Mouse (Mus musculus) brain, adult 2 months (tissue): ENCODE results near the gene Zcchc8.

ENCODE experiments used
- DNase-seq: peaks from one replicate; pipeline ENCODE4 v3.0.0; 2011; ENCODE audit warnings: low read depth, low spot score

The Zcchc8 gene

DNA sequence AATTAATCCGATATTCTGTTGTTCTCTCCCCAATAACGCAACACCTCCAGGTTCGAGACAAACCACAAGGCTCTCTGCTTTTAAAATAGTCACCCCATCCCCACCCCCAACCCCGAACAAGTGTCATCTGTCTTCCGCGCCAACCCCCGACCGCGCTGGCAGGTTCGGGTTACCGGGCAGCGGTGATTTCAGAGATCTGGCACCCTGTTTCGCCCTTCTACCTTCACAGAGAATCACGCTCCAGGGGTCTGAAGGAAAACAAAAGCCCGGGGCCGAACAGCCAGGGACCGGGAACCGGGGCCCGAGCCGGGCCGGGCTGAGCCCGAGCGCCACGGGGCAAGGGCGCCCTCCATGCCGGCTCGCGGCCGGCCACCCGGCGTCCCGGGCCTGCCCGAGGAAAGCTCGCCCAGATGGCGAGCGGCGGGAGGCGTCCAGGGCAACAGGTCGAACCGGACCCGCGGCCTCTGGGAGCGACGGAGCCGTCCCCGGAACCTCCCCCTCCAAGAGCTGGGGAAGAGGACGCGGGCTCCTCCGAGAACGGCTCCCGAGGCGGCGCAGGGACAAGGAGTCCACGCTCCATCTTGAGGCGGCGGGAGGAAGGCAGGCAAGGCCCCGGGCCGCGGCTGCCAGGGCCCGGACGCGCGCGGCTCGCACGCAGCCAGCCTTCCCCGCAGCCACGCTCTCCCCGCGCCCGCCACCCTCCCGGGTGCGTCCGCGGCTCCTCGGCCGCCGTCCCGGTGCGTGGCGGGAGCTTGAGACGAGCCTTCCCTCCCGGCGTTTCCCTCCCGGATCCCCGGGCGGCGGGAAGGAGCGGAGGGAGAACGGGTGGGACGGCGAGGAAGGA is 37.3 kb downstream of the Zcchc8 start:
- peak; percentile 75 for DNase-seq

DNA sequence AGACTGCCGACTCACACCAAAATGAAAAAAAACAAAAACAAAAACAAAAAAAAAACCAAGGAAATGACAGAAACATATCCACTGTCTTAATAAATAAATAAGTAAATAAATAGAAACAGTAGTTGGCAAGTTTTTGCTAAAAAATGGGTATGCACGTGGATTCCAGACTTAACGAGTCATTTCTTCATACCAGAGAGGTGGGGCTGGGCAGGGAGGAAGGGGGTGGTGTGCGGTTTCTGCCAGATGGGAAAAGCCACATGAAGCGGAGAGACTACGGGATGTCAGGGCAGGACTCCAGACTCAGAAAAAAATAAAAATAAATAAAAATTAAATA is 37.9 kb downstream of the Zcchc8 start:
- peak; percentile 86 for DNase-seq

DNA sequence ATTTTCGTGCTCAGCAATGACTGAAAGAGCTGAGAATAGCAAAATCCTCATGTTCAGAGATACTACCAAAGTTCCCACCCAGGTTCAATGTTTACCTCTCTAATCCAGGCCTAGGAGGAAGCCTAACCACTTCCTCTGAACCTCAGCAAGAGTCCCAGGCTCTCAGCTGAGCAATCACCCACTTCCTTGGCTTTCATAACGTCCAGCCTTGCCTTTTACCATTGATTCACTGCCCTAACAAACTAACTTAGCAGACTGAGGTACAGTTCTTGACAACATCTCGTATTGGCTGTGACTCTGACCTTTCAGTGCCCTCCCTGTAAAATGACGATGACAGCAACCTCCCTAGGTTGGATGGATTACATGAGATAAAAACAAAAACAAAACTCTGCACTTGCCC is 38.5 kb downstream of the Zcchc8 start:
- DNase-seq, result no peak

GRCm38 (mm10) chr5:123679546-123680263 is 41.2 kb downstream of the Zcchc8 start:
- peak; percentile 93 for DNase-seq

DNA sequence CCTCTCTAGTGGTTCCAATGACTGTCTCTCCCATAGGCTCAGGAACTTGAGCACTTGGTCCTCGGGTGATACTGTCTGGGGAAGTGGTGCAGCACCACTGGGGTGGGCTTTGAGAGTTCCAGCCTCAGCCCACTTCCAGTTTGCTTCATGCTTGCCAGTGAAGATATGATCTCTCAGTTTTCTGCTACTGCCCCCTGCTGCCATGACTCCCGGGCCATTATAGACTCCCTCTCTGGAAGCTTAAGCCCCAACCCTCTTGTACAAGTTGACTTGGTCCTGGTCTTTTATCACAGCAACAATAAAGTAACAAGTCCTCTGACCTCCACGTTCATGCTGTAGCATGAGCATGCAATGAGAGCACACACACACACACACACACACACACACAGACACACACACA is 41.8 kb downstream of the Zcchc8 start:
- no peak for DNase-seq

GRCm38 (mm10) chr5:123675717-123676116 is 45.2 kb downstream of the Zcchc8 start:
- DNase-seq, result no peak

GRCm38 (mm10) chr5:123675221-123675620 is 45.7 kb downstream of the Zcchc8 start:
- DNase-seq, result peak; percentile 72

GRCm38 (mm10) chr5:123671473-123671820 is 49.5 kb downstream of the Zcchc8 start:
- no peak for DNase-seq

GRCm38 (mm10) chr5:123670800-123671472 is 50.0 kb downstream of the Zcchc8 start:
- peak; percentile 54 for DNase-seq

- no peak for DNase-seq
These were observed 50.7 kb downstream of the Zcchc8 start for GRCm38 (mm10) chr5:123669991-123670799.

DNA sequence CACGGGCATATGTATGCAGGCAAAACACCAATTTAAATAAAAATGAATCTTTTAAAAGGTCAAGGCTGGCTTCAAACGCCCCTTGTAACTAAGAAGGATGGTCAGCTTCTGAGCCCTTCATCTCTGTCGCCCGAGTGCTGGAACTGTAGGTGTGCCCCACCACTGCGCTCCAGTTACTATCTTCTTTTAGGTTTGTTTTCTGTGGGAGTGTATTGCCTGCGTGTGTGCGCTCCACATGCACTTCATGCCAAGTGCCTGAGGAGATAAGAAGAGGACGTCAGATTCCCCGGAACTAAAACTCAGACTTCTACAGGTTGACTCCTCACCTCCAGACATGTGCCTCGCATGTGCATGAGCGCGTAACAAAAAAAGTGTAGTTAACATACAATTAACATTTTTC is 53.0 kb downstream of the Zcchc8 start:
- no peak for DNase-seq

GRCm38 (mm10) chr5:123665956-123666355 is 54.9 kb downstream of the Zcchc8 start:
- DNase-seq, result no peak

DNA sequence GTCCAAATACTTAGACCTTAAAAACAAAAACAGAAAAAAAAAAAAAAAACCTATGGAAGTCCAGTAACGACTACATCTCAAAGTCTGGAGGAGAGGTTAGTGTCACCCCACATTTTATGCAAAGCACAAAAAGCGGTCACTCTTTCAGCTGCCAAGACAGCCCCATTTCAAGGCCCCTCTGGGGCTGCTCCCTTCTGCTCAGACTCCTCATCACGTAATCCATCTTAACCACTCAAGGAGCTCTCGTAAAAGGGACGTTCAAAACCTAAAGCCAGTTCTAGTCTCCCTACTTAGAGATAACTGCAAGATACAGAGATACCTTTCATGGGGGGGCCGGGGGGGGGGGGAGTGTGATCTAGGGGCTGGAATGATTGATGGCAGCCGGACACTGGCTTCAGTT is 56.6 kb downstream of the Zcchc8 start:
- no peak for DNase-seq

DNA sequence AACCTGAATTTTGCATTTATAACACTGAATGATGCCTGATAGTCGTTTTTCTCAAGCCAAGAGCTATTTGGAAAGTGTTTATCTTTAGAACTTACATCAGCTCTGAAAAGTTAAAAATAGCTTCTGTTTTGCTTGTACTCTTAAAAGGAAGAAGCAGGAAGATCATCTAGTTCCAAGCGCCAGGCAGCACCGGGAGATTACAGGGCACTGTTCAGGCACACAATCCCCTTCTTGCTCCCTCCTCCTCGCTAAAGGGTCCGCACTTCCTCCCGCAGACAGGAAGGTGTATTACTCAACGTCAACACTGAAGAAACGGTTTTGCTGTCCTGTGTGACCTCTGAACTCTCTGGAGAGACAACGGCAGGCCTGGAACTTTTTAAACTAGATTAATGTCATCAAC is 58.8 kb downstream of the Zcchc8 start:
- DNase-seq, result peak; percentile 72

DNA sequence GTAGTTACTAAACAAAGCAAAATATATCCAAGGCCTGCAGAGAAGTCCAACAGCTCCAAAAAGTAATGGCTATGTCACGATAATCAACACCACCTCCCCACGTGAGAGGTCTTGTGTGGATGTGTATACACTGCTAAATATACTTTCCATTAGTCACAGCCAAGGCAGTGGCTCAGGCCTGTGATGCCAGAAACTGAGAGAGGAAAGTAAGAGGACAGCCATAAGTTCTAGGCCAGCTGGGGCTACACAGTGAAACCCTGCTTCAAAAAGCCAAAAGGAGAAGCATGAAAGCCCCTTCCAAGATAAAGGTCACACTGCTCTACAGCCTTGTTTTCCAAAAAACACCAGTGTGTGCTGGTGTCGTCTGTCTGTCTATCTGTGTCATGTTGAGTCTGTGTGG is 59.3 kb downstream of the Zcchc8 start:
- peak; percentile 58 for DNase-seq

GRCm38 (mm10) chr5:123657651-123658050 is 63.2 kb downstream of the Zcchc8 start:
- DNase-seq, result no peak

- no peak for DNase-seq
These were observed 66.0 kb downstream of the Zcchc8 start for GRCm38 (mm10) chr5:123654937-123655336.

DNA sequence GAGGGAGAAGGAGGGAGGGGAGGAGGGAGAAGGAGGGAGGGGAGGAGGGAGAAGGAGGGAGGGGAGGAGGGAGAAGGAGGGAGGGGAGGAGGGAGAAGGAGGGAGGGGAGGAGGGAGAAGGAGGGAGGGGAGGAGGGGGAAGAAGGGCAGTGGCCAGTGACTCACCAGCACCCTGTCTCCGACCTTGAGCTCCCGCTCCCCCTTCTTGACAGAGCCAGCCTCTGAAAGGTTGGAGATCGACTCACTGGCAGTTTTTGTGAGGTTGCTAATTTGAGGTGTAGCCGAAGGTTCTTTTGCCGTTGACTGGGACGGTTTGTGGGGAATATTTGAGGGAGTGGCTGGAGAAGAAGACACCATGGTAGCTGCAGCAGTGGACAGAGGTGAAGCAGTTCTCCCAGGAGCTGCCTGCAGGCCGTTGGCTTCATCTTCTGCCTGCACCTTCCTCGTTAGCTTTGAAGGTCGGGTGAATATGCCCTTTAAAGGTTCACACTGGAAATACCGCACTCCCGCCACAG is 67.6 kb downstream of the Zcchc8 start:
- DNase-seq, result no peak

DNA sequence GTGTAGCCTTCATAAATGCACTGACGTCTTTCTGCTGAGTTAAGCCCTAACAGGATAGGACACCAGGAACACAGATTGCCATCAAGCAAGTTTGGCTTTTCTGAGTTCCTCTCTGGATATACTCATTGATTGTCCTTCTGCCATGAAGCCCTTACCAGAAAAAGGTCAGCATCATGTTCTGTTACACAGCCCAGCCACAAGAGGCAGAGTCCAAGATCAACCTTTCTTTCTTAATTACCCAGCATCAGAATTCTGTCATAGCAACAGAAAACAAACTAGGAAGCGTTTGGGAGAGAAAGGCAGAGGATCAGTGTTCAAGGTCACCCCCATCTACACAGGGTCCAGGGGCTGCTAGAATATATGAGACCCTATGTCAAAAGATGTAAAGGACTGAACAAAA is 70.1 kb downstream of the Zcchc8 start:
- DNase-seq, result no peak
